Mouse (Mus musculus) MEL (cell line): Measurements from ENCODE around the gene Micu1.

Experiments used
- POLR2A ChIP-seq, 2 experiments: IDR thresholded peaks; 2 replicates each; pipeline ENCODE4 v1.6.1; 2011 to 2012; ENCODE audit warnings: low read length in 2 of 2, mild to moderate bottlenecking in 2 of 2, control low read depth in 1 of 2, improper control_type of control experiment in 1 of 2, low read depth in 1 of 2, moderate library complexity in 1 of 2; ENCODE audit not compliant: control insufficient read depth in 1 of 2, insufficient read depth in 1 of 2, poor library complexity in 1 of 2
- RAD21 ChIP-seq: IDR thresholded peaks from 2 replicates; pipeline ENCODE4 v1.6.1; 2011; ENCODE audit warnings: mild to moderate bottlenecking, low read depth, low read length, improper control_type of control experiment
- USF2 ChIP-seq, 2 experiments: IDR thresholded peaks; 2 replicates each; pipeline ENCODE4 v1.6.1; 2011 to 2012; ENCODE audit warnings: improper control_type of control experiment in 2 of 2, low read length in 2 of 2, borderline replicate concordance in 1 of 2, inconsistent platforms in 1 of 2, low read depth in 1 of 2, mild to moderate bottlenecking in 1 of 2; ENCODE audit not compliant: insufficient read depth in 1 of 2

- TF ChIP-seq POLR2A (IDR thresholded peaks at IDR 0.05; ENCODE audit: control insufficient read depth in 1 of 2, insufficient read depth in 1 of 2, low read depth in 1 of 2, low read length in 2 of 2, poor library complexity in 1 of 2) = no peak
- TF ChIP-seq USF2 (IDR thresholded peaks at IDR 0.05; ENCODE audit: borderline replicate concordance in 1 of 2, insufficient read depth in 1 of 2, low read depth in 1 of 2, low read length in 2 of 2) = no peak
- TF ChIP-seq RAD21 = no peak
Measured at GRCm38 (mm10) chr10:59741448-59741847, 39.2 kb downstream of the Micu1 start.
